Mouse (Mus musculus): ENCODE data around the gene Fam173b.

- no peak for TF ChIP-seq CTCF (conservative IDR thresholded peaks at IDR 0.05; ENCODE audit: insufficient read depth, insufficient read length, low read depth, low read length)
- TF ChIP-seq POLR2A (IDR thresholded peaks at IDR 0.05; ENCODE audit: low read depth, low read length) = no peak
Observed at GRCm38 (mm10) chr15:31647851-31648569, 46.4 kb downstream of the Fam173b start.
